Mouse (Mus musculus) hindbrain, postnatal 0 days (tissue): ENCODE measurements around the gene Gm11555. TPM values are rescaled to one million over a fixed set of nuclear protein-coding genes. Genes with fewer than 3 reads are reported as not detected.
"Not testable (repeated sequence)": the region's sequence is repeated elsewhere in the genome, so short reads cannot be mapped to it uniquely, and the experiment has no call there.

Experiments
- ATAC-seq: fragments of 200-750 bp; cut with Nextera tagmentation; 2 replicates; pipeline ENCODE4 v1.8.0; 2017; ENCODE audit warnings: mild to moderate bottlenecking, moderate TSS enrichment, moderate library complexity
- DNase-seq: peaks from one replicate; pipeline ENCODE4 v3.0.0-alpha.2; 2015; ENCODE audit warnings: low spot score
- H3K27ac ChIP-seq: fragments of 300-500 bp; sonication (generic); 2 replicates; pipeline ENCODE4 v1.5.1; 2014; ENCODE audit warnings: mild to moderate bottlenecking
- H3K27me3 ChIP-seq: fragments of 300-500 bp; sonication (generic); 2 replicates; pipeline ENCODE4 v1.6.1; 2014; ENCODE audit warnings: low read length, mixed read lengths; ENCODE audit not compliant: insufficient read depth
- H3K36me3 ChIP-seq: fragments of 300-500 bp; sonication (generic); 2 replicates; pipeline ENCODE4 v1.6.1; 2014; ENCODE audit warnings: low read length, mixed read lengths; ENCODE audit not compliant: insufficient read depth
- H3K4me1 ChIP-seq: fragments of 300-500 bp; sonication (generic); 2 replicates; pipeline ENCODE4 v1.6.1; 2014; ENCODE audit warnings: antibody characterized with exemption, low read length, mixed read lengths; ENCODE audit not compliant: insufficient read depth
- H3K4me2 ChIP-seq: fragments of 300-500 bp; sonication (generic); 2 replicates; pipeline ENCODE4 v1.6.1; 2014; ENCODE audit warnings: low read depth, mild to moderate bottlenecking, low read length, moderate library complexity, mixed read lengths
- H3K4me3 ChIP-seq: fragments of 300-500 bp; sonication (generic); 2 replicates; pipeline ENCODE4 v1.5.1; 2014; ENCODE audit warnings: low read length
- H3K9ac ChIP-seq: fragments of 300-500 bp; sonication (generic); replicated peaks from 2 replicates; pipeline ENCODE4 v1.6.1; 2014; ENCODE audit warnings: mild to moderate bottlenecking, low read length, moderate library complexity, mixed read lengths
- H3K9me3 ChIP-seq: fragments of 300-500 bp; sonication (generic); 2 replicates; pipeline ENCODE4 v1.6.1; 2016; ENCODE audit warnings: low read length, mixed read lengths
- CTCF ChIP-seq: IDR thresholded peaks from 2 replicates; pipeline ENCODE4 v1.5.1; 2016; ENCODE audit warnings: antibody characterized with exemption, control low read depth, low read depth
- WGBS: fragments of 180-500 bp; shearing (Covaris S2); extraction: QIAGEN DNeasy Blood & Tissue Kit; methylation state at CpG from one replicate; pipeline ENCODE4 v1.1.7; 2014; 5-methylcytosine and 5-hydroxymethylcytosine counted together
- polyA plus RNA-seq: library from polyadenylated mRNA; unstranded; fragments of >200 nt; fragmentation: Nextera tagmentation; extraction: Ambion mirVana; gene quantifications from 2 replicates; pipeline ENCODE4 v1.2.1, GENCODE M21; 2015
- total RNA-seq: library from RNA; depleted of rRNA; stranded (reverse); fragments of >200 nt; gene quantifications from 2 replicates; pipeline ENCODE4 v1.2.3, GENCODE M21; 2014

Gene Gm11555
- total and polyA plus RNA-seq, 2 experiments from 2014 or later: not detected

DNA sequence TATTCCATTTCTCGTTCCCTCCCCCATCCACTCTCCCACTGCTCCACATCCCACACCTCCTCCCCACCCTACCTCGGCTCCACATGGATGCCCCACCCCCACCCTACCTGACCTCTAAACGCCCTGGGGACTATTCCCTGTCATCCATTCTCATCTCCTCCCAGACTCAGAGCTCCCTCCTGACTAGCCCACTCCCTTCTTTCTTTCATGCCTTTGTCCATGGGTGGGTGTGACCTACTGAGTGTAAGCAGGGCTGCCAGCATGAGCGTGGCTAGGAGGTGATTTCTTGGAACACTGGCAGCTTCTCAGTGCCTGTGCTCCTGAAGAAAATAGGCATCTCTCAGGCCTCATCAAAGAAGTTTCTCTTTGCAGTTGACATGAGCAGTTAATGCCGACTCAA lies 7.0 kb upstream of the Gm11555 start:
- no peak for DNase-seq
- Histone ChIP-seq H3K4me3 (no peak overlapping the region), H3K4me2 (no peak overlapping the region), H3K27me3 (no peaks in the 10 kb centered on the region), H3K36me3 (no peaks in the 10 kb centered on the region), H3K9me3 (no peaks in the 10 kb centered on the region), H3K27ac (no peak overlapping the region), H3K4me1 (no peaks in the 10 kb centered on the region), H3K9ac (no peak overlapping the region)
- TF ChIP-seq CTCF: no peak
- WGBS: 50% methylated on average over 5 of the region's 5 CpGs
- no peak for ATAC-seq

GRCm38 (mm10) chr11:99646444-99646843 lies 3.6 kb downstream of the Gm11555 start:
- no peak for TF ChIP-seq CTCF
- no peak overlapping the region for H3K9ac ChIP-seq
- H3K27ac ChIP-seq: no peak overlapping the region
- H3K4me3 ChIP-seq: no peak overlapping the region
- ATAC-seq (no peak), DNase-seq (no peak)
- no peaks in the 10 kb centered on the region for H3K9me3 ChIP-seq
- H3K27me3 ChIP-seq: no peaks in the 10 kb centered on the region
- WGBS: 84% methylated on average over 15 of the region's 15 CpGs
- H3K4me1 ChIP-seq: no peaks in the 10 kb centered on the region
- H3K36me3 ChIP-seq: no peaks in the 10 kb centered on the region
- no peak overlapping the region for H3K4me2 ChIP-seq

DNA sequence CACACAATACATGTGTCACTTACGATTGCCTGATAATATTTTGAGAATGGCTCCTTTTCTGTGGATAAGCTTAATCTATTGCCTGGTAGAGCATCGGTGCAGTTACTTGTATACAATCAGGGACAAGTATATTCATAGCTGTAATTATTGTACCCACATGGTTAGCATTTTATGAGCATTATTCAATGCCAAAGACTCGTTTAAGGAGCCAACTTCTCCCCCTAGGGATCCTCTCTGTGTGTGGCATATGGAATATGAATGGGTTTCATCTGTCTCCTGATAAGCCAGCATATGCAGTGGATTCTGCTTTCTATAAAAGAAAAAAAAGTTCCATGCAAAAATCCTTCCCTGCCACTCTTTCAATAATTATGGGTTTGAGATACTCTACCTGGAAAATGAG lies 5.7 kb downstream of the Gm11555 start:
- Histone ChIP-seq H3K4me3 (no peak overlapping the region), H3K27ac (no peak overlapping the region), H3K4me1 (no peaks in the 10 kb centered on the region), H3K27me3 (no peaks in the 10 kb centered on the region), H3K9ac (no peak overlapping the region), H3K9me3 (no peaks in the 10 kb centered on the region), H3K4me2 (no peak overlapping the region), H3K36me3 (no peaks in the 10 kb centered on the region)
- no peak for ATAC-seq
- no peak for TF ChIP-seq CTCF
- peak; percentile 7 for DNase-seq
- WGBS: 62% methylated on average over 3 of the region's 3 CpGs

DNA sequence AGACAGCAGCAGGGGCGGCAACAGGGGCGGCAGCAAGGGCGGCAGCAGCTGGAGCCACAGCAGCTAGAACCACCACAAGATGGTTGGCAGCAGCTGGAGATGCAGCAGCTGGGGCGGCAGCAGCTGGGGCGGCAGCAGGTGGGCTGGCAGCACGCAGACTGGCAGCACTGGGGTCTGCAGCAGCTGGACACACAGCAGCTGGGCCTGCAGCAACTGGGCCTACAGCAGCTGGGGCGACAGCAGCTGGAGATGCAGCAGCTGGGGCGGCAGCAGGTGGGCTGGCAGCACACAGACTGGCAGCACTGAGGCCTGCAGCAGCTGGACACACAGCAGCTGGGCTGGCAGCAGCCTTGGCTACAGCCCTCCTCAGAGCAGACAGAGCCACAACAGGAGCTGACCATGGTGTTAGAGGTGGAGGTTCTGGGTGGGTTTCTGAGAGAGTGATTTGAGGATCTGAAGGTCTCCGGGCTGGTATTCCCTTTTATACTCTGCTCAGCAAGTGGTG lies 6.3 kb downstream of the Gm11555 start, which contains the start of gene Krtap4-7:
Gene Krtap4-7 (minus strand): TSS at position 455 of the 505 bp plus-strand sequence.
- H3K4me1 ChIP-seq, H3K4me2 ChIP-seq, H3K4me3 ChIP-seq, DNase-seq, ATAC-seq, H3K27ac ChIP-seq, H3K9ac ChIP-seq, H3K9me3 ChIP-seq, H3K27me3 ChIP-seq, H3K36me3 ChIP-seq: not testable (repeated sequence)
- WGBS: 80% methylated on average over 9 of the region's 9 CpGs

GRCm38 (mm10) chr11:99640926-99641325 lies 9.1 kb downstream of the Gm11555 start:
- H3K27me3 ChIP-seq: no peaks in the 10 kb centered on the region
- no peaks in the 10 kb centered on the region for H3K36me3 ChIP-seq
- 28% methylated on average over 1 of the region's 1 CpGs for WGBS
- no peak for DNase-seq
- H3K9me3 ChIP-seq: no peaks in the 10 kb centered on the region
- no peak overlapping the region for H3K4me2 ChIP-seq
- TF ChIP-seq CTCF: no peak
- H3K9ac ChIP-seq: no peak overlapping the region
- no peak overlapping the region for H3K4me3 ChIP-seq
- H3K4me1 ChIP-seq: no peaks in the 10 kb centered on the region
- no peak overlapping the region for H3K27ac ChIP-seq
- no peak for ATAC-seq

DNA sequence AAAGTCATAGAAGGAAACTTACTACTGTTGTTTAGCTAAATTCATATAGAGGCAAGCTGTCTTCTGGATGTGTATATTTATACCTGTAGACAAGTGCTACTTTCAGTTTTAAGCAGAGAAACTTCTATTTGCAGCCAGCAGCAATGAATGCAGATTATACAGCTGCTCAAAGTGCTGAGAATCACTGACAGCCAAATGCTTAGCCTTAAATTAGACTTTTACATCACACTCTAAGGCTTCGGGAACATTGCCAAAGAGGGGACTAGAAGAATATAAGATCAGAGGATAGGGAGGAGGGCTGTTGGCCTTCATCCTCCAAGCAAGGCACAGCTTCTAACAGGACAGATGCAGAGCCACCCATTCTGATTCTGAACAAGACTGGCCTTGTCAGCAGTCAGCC lies 12.9 kb downstream of the Gm11555 start:
- Histone ChIP-seq H3K9me3 (no peaks in the 10 kb centered on the region), H3K27me3 (no peaks in the 10 kb centered on the region), H3K4me3 (no peak overlapping the region), H3K9ac (no peak overlapping the region), H3K36me3 (no peaks in the 10 kb centered on the region), H3K27ac (no peak overlapping the region), H3K4me1 (no peaks in the 10 kb centered on the region), H3K4me2 (no peak overlapping the region)
- WGBS: 75% methylated on average over 1 of the region's 1 CpGs
- TF ChIP-seq CTCF: no peak
- DNase-seq: peak; percentile 10
- ATAC-seq: no peak

GRCm38 (mm10) chr11:99634653-99635134 lies 15.3 kb downstream of the Gm11555 start, which contains the start of gene Krtap4-2:
Krtap4-2 (minus strand) TSS chr11:99635084.
- no peak within 1 kb of the TSS for H3K9ac ChIP-seq
- no peaks in the 10 kb centered on the region for H3K9me3 ChIP-seq
- H3K4me1 ChIP-seq: no peaks in the 10 kb centered on the region
- no peak for TF ChIP-seq CTCF
- no peak within 1 kb of the TSS for H3K4me2 ChIP-seq
- no peak for ATAC-seq
- no peak within 1 kb of the TSS; the same call in 1 of the 2 replicates for H3K27ac ChIP-seq
- no peaks in the 10 kb centered on the region for H3K36me3 ChIP-seq
- DNase-seq: no peak
- no peak within 1 kb of the TSS for H3K4me3 ChIP-seq
- H3K27me3 ChIP-seq: no peaks in the 10 kb centered on the region
- WGBS: 34% methylated on average over 8 of the region's 8 CpGs
